Mouse (Mus musculus): Measurements from ENCODE around the gene Cyp4v3. TPM values are rescaled to one million over a fixed set of nuclear protein-coding genes. Genes with fewer than 3 reads are reported as not detected.

Cyp4v3 gene
- polyA plus RNA-seq, 1 experiment from 2014 or later: 1.5 TPM

DNA sequence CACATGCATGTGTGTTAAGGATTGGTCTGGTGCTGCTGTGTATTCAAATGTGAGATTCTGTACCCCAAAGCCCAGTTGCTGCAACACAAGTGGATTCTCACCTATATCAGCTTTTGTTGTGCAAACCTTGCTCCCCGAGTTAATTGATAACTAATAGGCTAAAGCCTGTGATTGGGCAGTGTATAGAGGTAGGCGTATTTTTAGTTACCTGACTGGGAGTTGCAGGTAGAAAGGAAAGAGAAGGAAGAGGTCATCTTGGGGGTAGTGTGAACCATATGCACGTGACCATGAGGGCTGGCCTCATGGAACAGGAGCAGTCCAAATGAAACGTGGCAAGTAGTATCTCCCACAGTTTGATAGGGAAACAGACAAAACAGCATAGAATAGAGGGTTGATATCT lies 68.1 kb downstream of the Cyp4v3 start:
- Histone ChIP-seq H3K4me2 (no peak overlapping the region), H3K27ac (replicated peaks) (no peak overlapping the region), H3K9ac (no peak overlapping the region), H3K36me3 (no peaks in the 10 kb centered on the region), H3K4me1 (replicated peaks) (no peaks in the 10 kb centered on the region), H3K9me3 (no peaks in the 10 kb centered on the region), H3K27me3 (no peaks in the 10 kb centered on the region), H3K4me3 (no peak overlapping the region)
- 92% methylated on average over 4 of the region's 4 CpGs for WGBS
- no peak for ATAC-seq (ENCODE audit: low FRiP score, low read depth)

DNA sequence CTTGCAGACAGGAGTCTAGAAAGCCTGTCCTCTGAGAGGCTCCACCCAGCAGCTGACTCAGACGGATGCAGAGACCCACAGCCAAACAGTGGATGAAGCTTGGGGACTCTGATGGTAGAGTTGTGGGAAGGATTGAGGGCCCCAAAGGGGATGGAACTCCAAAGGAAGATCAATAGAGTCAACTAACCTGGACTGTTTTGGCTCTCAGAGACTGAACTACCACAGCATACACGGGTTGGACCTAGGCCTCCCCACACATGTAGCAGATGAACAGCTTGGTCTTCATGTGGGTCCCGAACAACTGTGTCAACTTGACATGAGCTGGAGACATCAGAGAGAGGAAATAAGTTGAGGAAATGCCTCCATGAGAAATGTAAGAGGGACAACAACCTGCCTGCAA lies 70.2 kb downstream of the Cyp4v3 start:
- no peak overlapping the region for H3K4me2 ChIP-seq
- H3K9ac ChIP-seq: no peak overlapping the region
- WGBS: 86% methylated on average over 3 of the region's 3 CpGs
- no peak for ATAC-seq (ENCODE audit: low FRiP score, low read depth)
- no peaks in the 10 kb centered on the region for H3K27me3 ChIP-seq
- H3K36me3 ChIP-seq: no peaks in the 10 kb centered on the region
- H3K4me3 ChIP-seq: no peak overlapping the region
- no peaks in the 10 kb centered on the region for H3K9me3 ChIP-seq
- H3K4me1 ChIP-seq (replicated peaks): no peaks in the 10 kb centered on the region
- no peak overlapping the region for H3K27ac ChIP-seq (replicated peaks)

DNA sequence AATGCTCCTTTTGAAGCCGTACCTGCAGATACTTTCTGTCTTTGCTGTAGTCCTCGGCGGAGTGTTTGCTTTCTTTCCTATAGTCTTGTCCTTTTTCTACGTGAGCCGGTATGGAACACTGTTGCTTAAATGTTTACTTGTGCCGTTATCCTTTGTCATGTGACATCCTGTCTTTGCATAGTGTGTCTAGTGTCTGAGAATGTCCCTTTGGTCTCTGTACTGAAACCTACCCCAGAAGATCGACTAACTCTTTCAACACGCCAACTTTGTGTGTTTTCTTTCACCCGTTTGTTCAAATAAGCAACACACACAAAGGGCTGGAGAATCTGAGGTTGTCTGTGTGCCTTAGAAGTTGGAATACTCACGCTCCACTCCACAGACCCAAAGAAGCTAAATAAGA lies 71.1 kb downstream of the Cyp4v3 start, which contains the start of gene F11:
Gene F11, minus strand, starts transcription at position 112 of the 400 bp plus-strand sequence.
- no peaks in the 10 kb centered on the region for H3K9me3 ChIP-seq
- H3K36me3 ChIP-seq: no peaks in the 10 kb centered on the region
- no peak within 1 kb of the TSS for H3K4me3 ChIP-seq
- WGBS: 87% methylated on average over 10 of the region's 10 CpGs
- H3K9ac ChIP-seq: no peak within 1 kb of the TSS
- no peak for ATAC-seq (ENCODE audit: low FRiP score, low read depth)
- no peaks in the 10 kb centered on the region for H3K4me1 ChIP-seq (replicated peaks)
- H3K27me3 ChIP-seq: no peaks in the 10 kb centered on the region
- H3K4me2 ChIP-seq: no peak within 1 kb of the TSS
- no peak within 1 kb of the TSS for H3K27ac ChIP-seq (replicated peaks)

DNA sequence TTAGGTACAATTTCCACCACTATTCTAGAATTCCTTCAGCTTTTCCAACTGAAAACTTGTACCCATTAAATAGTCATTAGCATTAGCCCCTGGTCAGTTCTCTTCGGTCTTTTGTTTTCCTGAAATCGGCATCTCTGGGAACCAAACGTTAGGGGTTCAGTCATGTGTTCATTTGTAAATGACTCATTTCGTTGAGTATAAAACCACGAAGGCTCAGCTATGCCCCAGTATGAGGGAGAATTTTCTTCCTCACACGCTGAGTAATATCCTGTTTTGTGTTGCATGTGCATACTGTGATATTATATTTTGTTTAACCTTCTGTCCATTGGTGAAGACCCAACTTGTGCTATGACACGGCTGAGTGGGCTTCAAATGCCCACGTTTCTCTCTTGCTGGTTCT lies 74.6 kb downstream of the Cyp4v3 start:
- H3K27me3 ChIP-seq: no peaks in the 10 kb centered on the region
- no peaks in the 10 kb centered on the region for H3K9me3 ChIP-seq
- H3K27ac ChIP-seq (replicated peaks): no peak overlapping the region
- H3K4me1 ChIP-seq (replicated peaks): no peaks in the 10 kb centered on the region
- no peak overlapping the region for H3K4me2 ChIP-seq
- no peak for ATAC-seq (ENCODE audit: low FRiP score, low read depth)
- H3K36me3 ChIP-seq: no peaks in the 10 kb centered on the region
- H3K4me3 ChIP-seq: no peak overlapping the region
- H3K9ac ChIP-seq: no peak overlapping the region
- WGBS: 71% methylated on average over 8 of the region's 8 CpGs

DNA sequence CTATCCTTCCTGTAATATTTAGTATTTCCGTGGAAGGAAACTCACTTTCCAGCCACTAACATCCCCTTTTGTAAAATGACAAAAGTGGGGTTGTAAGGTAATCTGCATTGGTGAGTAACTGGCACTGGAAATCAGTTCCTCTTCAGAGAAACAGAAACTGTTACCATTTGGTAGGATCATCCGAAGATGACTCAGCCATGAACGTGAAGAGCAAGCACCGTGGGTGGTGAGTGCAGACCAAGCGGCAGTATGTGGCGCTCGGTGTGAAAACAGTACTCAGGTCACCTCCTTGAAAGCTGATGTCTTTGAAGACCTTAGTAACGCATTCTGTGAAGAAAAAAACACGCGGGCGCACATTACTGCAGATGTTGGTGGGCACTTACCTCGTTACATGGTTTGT lies 78.0 kb downstream of the Cyp4v3 start:
- WGBS: 83% methylated on average over 12 of the region's 12 CpGs
- Histone ChIP-seq H3K4me2 (no peak overlapping the region), H3K27me3 (no peaks in the 10 kb centered on the region), H3K4me1 (replicated peaks) (no peaks in the 10 kb centered on the region), H3K27ac (replicated peaks) (no peak overlapping the region), H3K9me3 (no peaks in the 10 kb centered on the region), H3K9ac (no peak overlapping the region), H3K36me3 (no peaks in the 10 kb centered on the region), H3K4me3 (no peak overlapping the region)
- no peak for ATAC-seq (ENCODE audit: low FRiP score, low read depth)

Other genes starting within 250 kb of the Cyp4v3 start
- not detected in 2 replicates for gene F11, start 71.2 kb downstream of the Cyp4v3 start, polyA plus RNA-seq (2015; fragmentation: Nextera tagmentation; extraction: Ambion mirVana)
- 0.04 TPM in 1 of 2 replicates, not detected in the other for gene Klkb1, start 38.4 kb downstream of the Cyp4v3 start, polyA plus RNA-seq (2015; fragmentation: Nextera tagmentation; extraction: Ambion mirVana)
- gene Gm45753, start 24.8 kb downstream of the Cyp4v3 start, polyA plus RNA-seq (2015; fragmentation: Nextera tagmentation; extraction: Ambion mirVana): not detected in 2 replicates
- 12.3 and 13.8 TPM in 2 replicates for gene Fam149a, start 49.1 kb upstream of the Cyp4v3 start, polyA plus RNA-seq (2015; fragmentation: Nextera tagmentation; extraction: Ambion mirVana)
- gene Tlr3, start 77.9 kb upstream of the Cyp4v3 start, polyA plus RNA-seq (2015; fragmentation: Nextera tagmentation; extraction: Ambion mirVana): 0.74 and 1.4 TPM in 2 replicates
- gene Sorbs2, start 174.6 kb upstream of the Cyp4v3 start, polyA plus RNA-seq (2015; fragmentation: Nextera tagmentation; extraction: Ambion mirVana): 52.0 and 54.5 TPM in 2 replicates